Mouse (Mus musculus) ES-Bruce4 (cell line): ENCODE data around the gene Neurog1. TPM values are rescaled to one million over a fixed set of nuclear protein-coding genes. Genes with fewer than 3 reads are reported as not detected.

Experiments
- H3K27ac ChIP-seq: 2 replicates; pipeline ENCODE4 v1.5.1; 2012; ENCODE audit warnings: low read length, inconsistent platforms; ENCODE audit not compliant: insufficient read depth
- H3K27me3 ChIP-seq: 2 replicates; pipeline ENCODE4 v1.6.1; 2012; ENCODE audit warnings: mild to moderate bottlenecking, low read length, inconsistent platforms; ENCODE audit not compliant: control insufficient read depth, poor library complexity, insufficient read depth, severe bottlenecking
- H3K36me3 ChIP-seq: 2 replicates; pipeline ENCODE4 v1.6.1; 2012; ENCODE audit warnings: inconsistent platforms, mild to moderate bottlenecking, low read length, moderate library complexity; ENCODE audit not compliant: control insufficient read depth, poor library complexity, insufficient read depth, severe bottlenecking
- H3K4me1 ChIP-seq: one replicate; pipeline ENCODE4 v1.8.1; 2011; ENCODE audit warnings: low read length; ENCODE audit not compliant: control insufficient read depth, insufficient read depth
- H3K4me3 ChIP-seq: 2 replicates; pipeline ENCODE4 v1.5.1; 2011; ENCODE audit warnings: low read depth, mild to moderate bottlenecking, low read length
- H3K9ac ChIP-seq: 2 replicates; pipeline ENCODE4 v1.6.1; 2012; ENCODE audit warnings: low read depth, mild to moderate bottlenecking, inconsistent platforms; ENCODE audit not compliant: poor library complexity, severe bottlenecking
- H3K9me3 ChIP-seq: replicated peaks from 2 replicates; pipeline ENCODE4 v1.6.1; 2012; ENCODE audit warnings: mild to moderate bottlenecking, low read length, inconsistent platforms; ENCODE audit not compliant: control insufficient read depth, poor library complexity, insufficient read depth, severe bottlenecking
- CTCF ChIP-seq: IDR thresholded peaks from one replicate; pipeline ENCODE4 v1.8.1; 2011; ENCODE audit warnings: low read depth, low read length
- EP300 ChIP-seq: IDR thresholded peaks from 2 replicates; pipeline ENCODE4 v1.6.1; 2011; ENCODE audit warnings: low read depth, low read length; ENCODE audit not compliant: insufficient read depth
- POLR2A ChIP-seq: IDR thresholded peaks from one replicate; pipeline ENCODE4 v1.8.1; 2011; ENCODE audit warnings: low read length; ENCODE audit not compliant: insufficient read depth
- polyA plus RNA-seq: library from polyadenylated mRNA; stranded (reverse); fragments of >200 nt; gene quantifications from 2 replicates; pipeline ENCODE4 v1.2.4, GENCODE M21; 2011; ENCODE audit warnings: low read depth; ENCODE audit not compliant: missing spikeins, insufficient read depth, insufficient read length

Neurog1 gene
- polyA plus RNA-seq, 1 experiment = 0.36 TPM

GRCm38 (mm10) chr13:56226175-56226954, 25.6 kb downstream of the Neurog1 start:
- no peaks in the 10 kb centered on the region for H3K9me3 ChIP-seq
- TF ChIP-seq EP300 (no peak), CTCF (no peak), POLR2A (no peak)
- H3K4me3 ChIP-seq = no peak overlapping the region
- no peak overlapping the region for H3K9ac ChIP-seq
- no peaks in the 10 kb centered on the region for H3K36me3 ChIP-seq
- peaks cover 4% of the 10 kb centered on the region; the same call in 1 of the 2 replicates for H3K27me3 ChIP-seq
- H3K4me1 ChIP-seq = peaks cover 3% of the 10 kb centered on the region
- H3K27ac ChIP-seq = no peak overlapping the region

- H3K4me3 ChIP-seq = no peak overlapping the region
- H3K27ac ChIP-seq = no peak overlapping the region
- TF ChIP-seq POLR2A (no peak), CTCF (no peak), EP300 (no peak)
- H3K36me3 ChIP-seq = no peaks in the 10 kb centered on the region
- no peak overlapping the region for H3K9ac ChIP-seq
- H3K9me3 ChIP-seq = no peaks in the 10 kb centered on the region
- peaks cover 3% of the 10 kb centered on the region for H3K4me1 ChIP-seq
- peaks cover 4% of the 10 kb centered on the region; the same call in 1 of the 2 replicates for H3K27me3 ChIP-seq
Observed at GRCm38 (mm10) chr13:56223625-56224024, 28.3 kb downstream of the Neurog1 start.

- Histone ChIP-seq H3K9me3 (no peaks in the 10 kb centered on the region), H3K9ac (no peak overlapping the region), H3K36me3 (no peaks in the 10 kb centered on the region), H3K4me1 (peaks cover 3% of the 10 kb centered on the region), H3K4me3 (no peak overlapping the region), H3K27me3 (peaks cover 4% of the 10 kb centered on the region; the same call in 1 of the 2 replicates), H3K27ac (no peak overlapping the region)
- TF ChIP-seq POLR2A = no peak
- TF ChIP-seq CTCF = no peak
- TF ChIP-seq EP300 = no peak
Observed at GRCm38 (mm10) chr13:56222849-56223246, 29.1 kb downstream of the Neurog1 start.

GRCm38 (mm10) chr13:56221995-56222848, 29.7 kb downstream of the Neurog1 start:
- Histone ChIP-seq H3K9ac (peak overlapping the region; percentile 3; the same call in 1 of the 2 replicates), H3K27me3 (peaks cover 4% of the 10 kb centered on the region; the same call in 1 of the 2 replicates), H3K9me3 (no peaks in the 10 kb centered on the region), H3K4me1 (peaks cover 3% of the 10 kb centered on the region), H3K27ac (no peak overlapping the region), H3K4me3 (peak overlapping the region; percentile 37), H3K36me3 (no peaks in the 10 kb centered on the region)
- TF ChIP-seq POLR2A (no peak), EP300 (peak; percentile 84)

DNA sequence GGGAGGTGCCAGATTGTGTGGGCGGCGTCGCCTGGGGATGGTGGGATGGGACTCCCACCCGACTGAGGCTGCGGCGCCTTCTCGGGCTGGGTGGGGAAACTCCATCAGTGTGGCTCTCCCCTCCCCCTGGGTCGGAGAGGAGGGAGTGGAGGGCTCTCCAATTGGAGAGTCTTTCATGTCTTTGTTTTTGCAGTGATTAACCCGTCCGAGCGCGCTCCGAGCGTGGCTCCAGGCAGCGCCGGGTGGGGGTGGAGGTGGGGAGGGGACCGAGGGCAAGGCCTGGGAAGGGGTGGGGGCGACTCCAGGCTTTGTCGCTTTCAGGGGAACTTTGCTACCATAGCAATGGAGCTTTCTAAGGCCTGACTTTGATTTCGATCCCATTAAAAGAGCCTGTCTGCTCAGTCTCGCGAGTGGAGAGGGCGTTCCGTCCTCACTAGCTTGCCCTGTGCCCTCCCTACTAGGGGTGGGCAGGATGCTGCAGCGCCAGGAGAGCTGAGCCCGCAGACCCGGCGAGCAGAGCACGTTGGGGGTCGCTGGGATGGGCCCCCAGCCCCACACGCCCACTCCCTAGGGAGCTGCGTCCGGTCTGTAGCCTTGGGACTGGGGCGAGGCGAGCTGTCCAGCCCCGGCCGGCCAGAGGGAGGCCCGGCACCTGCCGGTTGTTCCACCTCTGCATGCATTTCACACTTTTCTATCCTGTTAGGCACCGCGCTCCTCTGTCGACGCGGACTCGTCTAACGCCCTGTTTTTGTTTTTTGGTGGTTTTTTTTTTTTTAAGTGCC, 30.6 kb downstream of the Neurog1 start:
- H3K27ac ChIP-seq = no peak overlapping the region
- peak overlapping the region; percentile 3; the same call in 1 of the 2 replicates for H3K9ac ChIP-seq
- H3K9me3 ChIP-seq = no peaks in the 10 kb centered on the region
- peaks cover 4% of the 10 kb centered on the region; the same call in 1 of the 2 replicates for H3K27me3 ChIP-seq
- TF ChIP-seq POLR2A (no peak), CTCF (no peak), EP300 (no peak)
- no peaks in the 10 kb centered on the region for H3K36me3 ChIP-seq
- peaks cover 6% of the 10 kb centered on the region for H3K4me1 ChIP-seq
- H3K4me3 ChIP-seq = peak overlapping the region; percentile 29
